Mouse (Mus musculus) forebrain, embryonic 11.5 days (tissue): Measurements from ENCODE around the gene St7l. TPM values are rescaled to one million over a fixed set of nuclear protein-coding genes. Genes with fewer than 3 reads are reported as not detected.

Source experiments
- ATAC-seq: fragments of 200-750 bp; cut with Nextera tagmentation; replicated peaks from 2 replicates; pipeline ENCODE4 v1.8.0; 2017; ENCODE audit warnings: moderate TSS enrichment; ENCODE audit not compliant: low FRiP score
- DNase-seq: peaks from one replicate; pipeline ENCODE4 v3.0.0-alpha.2; 2017; ENCODE audit warnings: low spot score
- H3K27ac ChIP-seq: fragments of 300-500 bp; sonication (generic); 2 replicates; pipeline ENCODE4 v1.5.1; 2014; ENCODE audit warnings: low read depth, low read length
- H3K27me3 ChIP-seq: fragments of 300-500 bp; sonication (generic); 2 replicates; pipeline ENCODE4 v1.6.1; 2014; ENCODE audit warnings: mild to moderate bottlenecking, low read length, mixed read lengths; ENCODE audit not compliant: control insufficient read depth, insufficient read depth
- H3K36me3 ChIP-seq: fragments of 300-500 bp; sonication (generic); 2 replicates; pipeline ENCODE4 v1.6.1; 2014; ENCODE audit warnings: mild to moderate bottlenecking, low read length, moderate library complexity, mixed read lengths; ENCODE audit not compliant: control insufficient read depth, insufficient read depth
- H3K4me1 ChIP-seq: fragments of 300-500 bp; sonication (generic); replicated peaks from 2 replicates; pipeline ENCODE4 v1.6.1; 2014; ENCODE audit warnings: low read length, mixed read lengths; ENCODE audit not compliant: control insufficient read depth, insufficient read depth
- H3K4me2 ChIP-seq: fragments of 300-500 bp; sonication (generic); 2 replicates; pipeline ENCODE4 v1.6.1; 2014; ENCODE audit warnings: low read depth, mild to moderate bottlenecking, low read length, moderate library complexity, mixed read lengths; ENCODE audit not compliant: severe bottlenecking
- H3K4me3 ChIP-seq: fragments of 300-500 bp; sonication (generic); 2 replicates; pipeline ENCODE4 v1.5.1; 2014; ENCODE audit warnings: low read depth, low read length
- H3K9ac ChIP-seq: fragments of 300-500 bp; sonication (generic); 2 replicates; pipeline ENCODE4 v1.6.1; 2014; ENCODE audit warnings: low read length
- H3K9me3 ChIP-seq: fragments of 300-500 bp; sonication (generic); 2 replicates; pipeline ENCODE4 v1.6.1; 2016; ENCODE audit warnings: low read length, mixed read lengths; ENCODE audit not compliant: control insufficient read depth
- WGBS: fragments of 180-500 bp; shearing (Covaris S2); extraction: QIAGEN DNeasy Blood & Tissue Kit; methylation state at CpG from one replicate; pipeline ENCODE4 v1.1.7; 2014; 5-methylcytosine and 5-hydroxymethylcytosine counted together
- polyA plus RNA-seq: library from polyadenylated mRNA; unstranded; fragments of >200 nt; fragmentation: Nextera tagmentation; extraction: Ambion mirVana; gene quantifications from 2 replicates; pipeline ENCODE4 v1.2.1, GENCODE M21; 2014

Gene St7l
- polyA plus RNA-seq, 1 experiment from 2014 or later: 30.3 TPM

DNA sequence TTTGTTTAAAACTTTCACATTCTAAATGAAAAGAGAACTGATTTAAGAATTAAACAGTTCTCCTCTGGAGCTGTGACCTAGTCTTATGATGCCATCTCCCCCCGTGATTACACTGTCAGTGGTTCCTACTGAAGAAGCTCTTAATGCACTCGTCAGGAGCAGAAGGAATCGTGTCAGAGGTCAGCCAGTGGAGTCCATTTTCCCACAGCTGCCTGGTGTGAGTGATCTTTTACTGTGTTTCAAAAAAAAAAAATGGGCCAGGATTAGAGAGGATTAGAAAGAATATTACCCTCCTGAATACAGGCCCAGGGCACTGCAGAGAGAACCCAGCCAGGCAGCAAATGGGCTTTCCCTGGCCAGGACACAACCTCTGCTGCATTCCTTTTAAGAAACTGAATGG is 51.2 kb downstream of the St7l start:
- Histone ChIP-seq H3K36me3 (no peaks in the 10 kb centered on the region; the same call in 1 of the 2 replicates), H3K4me2 (no peak overlapping the region), H3K4me1 (no peaks in the 10 kb centered on the region), H3K9ac (no peak overlapping the region), H3K27ac (no peak overlapping the region), H3K27me3 (no peaks in the 10 kb centered on the region), H3K9me3 (no peaks in the 10 kb centered on the region), H3K4me3 (no peak overlapping the region)
- 11% methylated on average over 3 of the region's 3 CpGs for whole genome bisulfite sequencing
- ATAC-seq: 0 out of 2 replicates have a peak, but pooled peaks have one; percentile 53
- no peak for DNase-seq

DNA sequence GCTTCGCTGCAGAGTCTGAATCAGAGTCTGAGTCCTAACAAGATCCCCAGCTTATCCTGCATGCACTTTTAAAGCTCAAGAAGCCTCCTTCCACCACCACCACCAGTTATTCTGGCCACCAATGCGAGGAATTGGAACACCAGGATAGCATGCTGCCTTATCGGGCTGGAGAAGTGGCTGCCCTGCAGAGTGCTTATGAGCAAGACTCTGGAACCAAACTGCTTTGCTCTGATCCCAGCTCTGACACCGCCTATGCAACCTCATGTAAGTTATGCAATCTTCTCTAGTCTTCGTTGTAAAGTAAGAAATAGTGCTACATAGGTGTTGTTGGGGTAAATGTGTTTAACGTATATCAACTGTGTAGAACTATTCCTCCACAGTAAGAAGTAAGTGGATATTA is 65.6 kb downstream of the St7l start:
- Histone ChIP-seq H3K27ac (no peak overlapping the region), H3K9me3 (no peaks in the 10 kb centered on the region), H3K4me3 (no peak overlapping the region), H3K36me3 (no peaks in the 10 kb centered on the region; the same call in 1 of the 2 replicates), H3K4me1 (no peaks in the 10 kb centered on the region), H3K4me2 (no peak overlapping the region), H3K9ac (no peak overlapping the region), H3K27me3 (no peaks in the 10 kb centered on the region)
- no peak for DNase-seq
- 97% methylated on average over 6 of the region's 6 CpGs for WGBS
- no peak for ATAC-seq

DNA sequence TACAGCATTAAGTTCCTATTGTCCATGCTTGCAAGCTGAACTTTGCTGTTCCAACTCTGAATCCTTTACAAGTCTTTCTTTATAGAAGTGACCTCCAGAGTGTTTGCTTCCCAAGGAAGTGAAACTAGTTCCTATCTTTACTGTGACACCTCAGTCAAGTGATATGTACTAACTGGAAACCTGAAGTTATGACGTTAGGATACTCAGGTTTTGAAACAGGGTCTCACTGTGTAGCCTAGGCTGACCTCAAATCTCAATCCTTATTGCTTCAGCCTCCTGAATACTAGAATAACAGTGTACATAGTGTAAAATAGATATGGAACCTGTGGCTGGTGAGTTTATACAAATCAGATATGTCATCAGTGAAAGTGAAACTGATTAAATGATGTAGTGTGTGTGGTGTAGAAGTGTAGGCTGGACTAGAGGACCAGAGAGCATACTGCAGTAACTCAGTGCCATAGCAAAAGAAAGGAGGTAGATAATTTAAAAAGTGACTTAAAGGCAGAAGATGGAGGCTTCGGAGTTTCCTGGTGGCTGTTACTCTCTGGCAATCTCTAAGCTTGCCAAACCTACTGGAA is 74.0 kb downstream of the St7l start:
- no peaks in the 10 kb centered on the region for H3K9me3 ChIP-seq
- no peak for ATAC-seq
- H3K36me3 ChIP-seq: no peaks in the 10 kb centered on the region; the same call in 1 of the 2 replicates
- no peak overlapping the region for H3K4me2 ChIP-seq
- no peaks in the 10 kb centered on the region for H3K4me1 ChIP-seq
- H3K4me3 ChIP-seq: no peak overlapping the region
- H3K27ac ChIP-seq: no peak overlapping the region
- H3K27me3 ChIP-seq: no peaks in the 10 kb centered on the region
- WGBS: 84% methylated on average over 2 of the region's 2 CpGs
- no peak for DNase-seq
- no peak overlapping the region for H3K9ac ChIP-seq

DNA sequence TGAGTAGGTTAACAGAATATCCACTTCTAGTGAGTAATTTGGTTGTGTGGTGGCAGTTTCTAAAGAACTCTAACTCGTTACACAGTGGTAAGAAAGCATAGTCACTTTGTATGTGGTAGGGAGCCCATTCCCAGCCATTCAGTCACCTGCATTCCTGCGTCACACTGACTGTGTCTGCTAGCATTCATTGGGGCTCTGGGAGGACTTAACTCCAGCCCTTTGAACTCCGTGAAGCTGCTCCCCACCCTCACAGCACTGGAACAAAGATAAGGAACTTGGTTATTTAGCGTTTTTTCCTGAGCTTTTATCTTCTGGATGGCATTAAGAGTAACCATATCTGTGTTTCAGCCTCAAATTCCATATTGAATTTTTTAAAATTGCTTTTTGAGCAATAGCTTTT is 74.5 kb downstream of the St7l start:
- Histone ChIP-seq H3K36me3 (no peaks in the 10 kb centered on the region; the same call in 1 of the 2 replicates), H3K27me3 (no peaks in the 10 kb centered on the region), H3K4me3 (no peak overlapping the region), H3K4me1 (no peaks in the 10 kb centered on the region; the same call in 1 of the 2 replicates), H3K9ac (no peak overlapping the region), H3K27ac (no peak overlapping the region), H3K4me2 (no peak overlapping the region), H3K9me3 (no peaks in the 10 kb centered on the region)
- no peak for DNase-seq
- WGBS: 15% methylated on average over 4 of the region's 4 CpGs
- no peak for ATAC-seq

DNA sequence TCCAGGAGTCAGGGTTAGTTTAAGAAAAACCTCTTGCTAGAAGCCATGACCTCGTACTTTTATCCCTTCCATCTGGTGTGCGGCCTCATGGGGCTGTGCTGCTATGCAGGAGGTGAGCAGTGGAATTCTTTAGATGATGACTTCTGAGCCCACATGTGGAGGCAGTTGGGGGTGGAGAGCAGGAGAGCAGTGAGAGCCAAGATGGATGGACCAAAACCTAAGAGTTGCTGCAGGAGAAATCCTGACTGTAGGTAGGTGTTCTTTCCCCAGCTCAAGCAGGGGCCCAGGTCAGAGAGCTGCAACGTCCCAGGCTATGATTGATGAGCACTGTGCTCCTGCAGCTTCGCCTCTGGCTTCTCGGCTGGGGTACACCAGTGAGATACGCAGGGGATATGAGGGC is 76.9 kb downstream of the St7l start:
- no peak overlapping the region for H3K27ac ChIP-seq
- H3K4me3 ChIP-seq: no peak overlapping the region
- no peaks in the 10 kb centered on the region; the same call in 1 of the 2 replicates for H3K4me1 ChIP-seq
- H3K9me3 ChIP-seq: no peaks in the 10 kb centered on the region
- H3K27me3 ChIP-seq: no peaks in the 10 kb centered on the region
- WGBS: 66% methylated on average over 6 of the region's 6 CpGs
- ATAC-seq: no peak
- H3K36me3 ChIP-seq: no peaks in the 10 kb centered on the region; the same call in 1 of the 2 replicates
- no peak for DNase-seq
- no peak overlapping the region for H3K4me2 ChIP-seq
- no peak overlapping the region for H3K9ac ChIP-seq

DNA sequence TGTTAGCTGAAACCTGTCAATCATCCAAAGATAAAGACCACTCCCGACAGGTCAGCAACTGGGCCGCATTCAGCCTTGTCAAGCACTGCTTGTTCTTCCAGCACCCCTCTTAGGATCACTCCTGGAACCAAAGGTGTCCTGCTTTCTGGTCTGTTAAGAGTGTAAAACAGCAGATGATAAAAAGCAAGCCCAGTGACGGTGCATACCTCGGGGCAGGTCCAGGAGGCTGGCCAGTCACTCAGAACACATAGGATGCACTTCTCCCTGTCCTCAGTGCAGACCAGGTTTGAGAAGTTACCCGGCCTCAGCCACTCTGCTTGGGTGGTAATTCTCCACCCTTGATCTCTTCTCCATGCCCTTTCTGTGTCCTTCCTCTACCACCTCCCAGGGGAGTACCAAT is 78.9 kb downstream of the St7l start:
- DNase-seq (no peak), ATAC-seq (no peak)
- H3K4me3 ChIP-seq: no peak overlapping the region
- no peak overlapping the region for H3K9ac ChIP-seq
- no peaks in the 10 kb centered on the region; the same call in 1 of the 2 replicates for H3K4me1 ChIP-seq
- no peaks in the 10 kb centered on the region for H3K9me3 ChIP-seq
- no peaks in the 10 kb centered on the region for H3K27me3 ChIP-seq
- H3K4me2 ChIP-seq: no peak overlapping the region
- H3K36me3 ChIP-seq: no peaks in the 10 kb centered on the region; the same call in 1 of the 2 replicates
- no peak overlapping the region for H3K27ac ChIP-seq
- WGBS: 63% methylated on average over 5 of the region's 5 CpGs

DNA sequence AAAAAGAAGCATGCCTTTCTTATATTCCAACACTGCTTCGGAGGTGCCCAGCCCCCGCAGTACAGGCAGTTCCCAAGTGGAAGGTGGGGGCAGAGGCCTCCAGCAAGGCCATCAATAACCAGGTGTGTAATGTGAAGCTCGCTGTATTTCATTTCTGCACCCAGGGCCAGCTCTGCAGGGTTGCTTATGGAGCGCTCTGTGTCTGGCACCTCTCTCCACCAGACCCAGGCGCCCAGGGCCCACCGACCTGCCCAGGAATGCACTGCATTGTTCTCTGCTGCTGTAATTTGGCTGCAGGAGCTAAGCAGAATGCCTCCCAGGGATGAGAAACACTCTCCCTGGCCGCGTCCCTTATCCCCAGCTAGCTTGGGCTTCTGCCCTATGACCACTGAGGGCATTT is 79.5 kb downstream of the St7l start:
- Histone ChIP-seq H3K4me1 (no peaks in the 10 kb centered on the region; the same call in 1 of the 2 replicates), H3K27ac (no peak overlapping the region), H3K36me3 (no peaks in the 10 kb centered on the region; the same call in 1 of the 2 replicates), H3K4me3 (no peak overlapping the region), H3K9me3 (no peaks in the 10 kb centered on the region), H3K9ac (no peak overlapping the region), H3K4me2 (no peak overlapping the region), H3K27me3 (no peaks in the 10 kb centered on the region)
- DNase-seq (no peak), ATAC-seq (no peak)
- 34% methylated on average over 8 of the region's 8 CpGs for WGBS

DNA sequence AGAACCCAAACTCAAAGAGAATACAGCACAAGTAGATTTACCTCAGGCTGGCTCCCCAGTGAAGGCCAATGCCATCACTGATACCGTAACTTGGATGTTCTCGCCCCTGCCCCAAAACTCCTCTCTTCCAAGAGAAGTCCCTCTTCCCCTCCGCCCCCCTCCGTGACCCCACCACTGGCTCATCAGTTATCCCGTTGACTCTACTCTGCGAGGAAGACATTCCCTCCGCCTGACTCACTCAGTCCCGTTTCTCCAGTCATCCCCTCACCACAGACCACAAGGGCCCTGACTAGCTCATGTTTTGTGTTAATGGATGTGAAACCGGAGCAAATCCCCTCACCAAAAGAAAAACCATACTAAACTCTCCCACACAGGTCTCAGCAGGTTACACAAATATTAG is 81.1 kb downstream of the St7l start:
- DNase-seq: no peak
- H3K4me2 ChIP-seq: no peak overlapping the region
- no peak for ATAC-seq
- H3K9ac ChIP-seq: no peak overlapping the region
- no peaks in the 10 kb centered on the region for H3K9me3 ChIP-seq
- H3K4me1 ChIP-seq: no peaks in the 10 kb centered on the region; the same call in 1 of the 2 replicates
- no peak overlapping the region for H3K27ac ChIP-seq
- H3K27me3 ChIP-seq: no peaks in the 10 kb centered on the region
- 83% methylated on average over 9 of the region's 9 CpGs for WGBS
- no peak overlapping the region for H3K4me3 ChIP-seq
- no peaks in the 10 kb centered on the region; the same call in 1 of the 2 replicates for H3K36me3 ChIP-seq

DNA sequence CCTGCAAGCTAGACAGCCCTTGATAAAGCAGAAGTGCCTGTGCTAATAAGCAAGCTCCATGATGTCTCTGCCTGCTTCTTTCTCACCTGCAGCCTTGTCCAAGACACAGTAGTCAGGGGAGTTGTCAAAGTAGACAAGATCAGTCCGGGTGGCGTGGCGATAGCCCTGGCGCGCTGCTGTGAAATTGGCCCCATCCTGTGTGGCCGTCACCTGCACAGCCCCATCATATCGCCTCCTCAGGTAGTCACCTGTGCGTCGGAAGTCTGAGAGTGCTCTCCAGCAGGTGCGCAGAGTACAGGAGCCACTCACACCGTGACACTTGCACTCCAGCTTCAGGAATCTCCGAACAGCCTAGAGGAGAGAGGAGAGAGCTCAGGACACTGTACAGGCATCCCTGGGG is 87.1 kb downstream of the St7l start:
- Histone ChIP-seq H3K9ac (no peak overlapping the region), H3K9me3 (no peaks in the 10 kb centered on the region), H3K27me3 (no peaks in the 10 kb centered on the region), H3K4me2 (no peak overlapping the region), H3K4me1 (no peaks in the 10 kb centered on the region), H3K36me3 (no peaks in the 10 kb centered on the region; the same call in 1 of the 2 replicates), H3K27ac (no peak overlapping the region), H3K4me3 (no peak overlapping the region)
- WGBS: 95% methylated on average over 12 of the region's 12 CpGs
- DNase-seq (no peak), ATAC-seq (no peak)
